Mouse (Mus musculus): Measurements from ENCODE around the gene Dock9. TPM values are rescaled to one million over a fixed set of nuclear protein-coding genes. Genes with fewer than 3 reads are reported as not detected.
"Not testable (repeated sequence)": the region's sequence is repeated elsewhere in the genome, so short reads cannot be mapped to it uniquely, and the experiment has no call there.

Dock9 gene
- total and polyA plus RNA-seq, 3 experiments = 9.3 to 12.2 (median 10.3) TPM

DNA sequence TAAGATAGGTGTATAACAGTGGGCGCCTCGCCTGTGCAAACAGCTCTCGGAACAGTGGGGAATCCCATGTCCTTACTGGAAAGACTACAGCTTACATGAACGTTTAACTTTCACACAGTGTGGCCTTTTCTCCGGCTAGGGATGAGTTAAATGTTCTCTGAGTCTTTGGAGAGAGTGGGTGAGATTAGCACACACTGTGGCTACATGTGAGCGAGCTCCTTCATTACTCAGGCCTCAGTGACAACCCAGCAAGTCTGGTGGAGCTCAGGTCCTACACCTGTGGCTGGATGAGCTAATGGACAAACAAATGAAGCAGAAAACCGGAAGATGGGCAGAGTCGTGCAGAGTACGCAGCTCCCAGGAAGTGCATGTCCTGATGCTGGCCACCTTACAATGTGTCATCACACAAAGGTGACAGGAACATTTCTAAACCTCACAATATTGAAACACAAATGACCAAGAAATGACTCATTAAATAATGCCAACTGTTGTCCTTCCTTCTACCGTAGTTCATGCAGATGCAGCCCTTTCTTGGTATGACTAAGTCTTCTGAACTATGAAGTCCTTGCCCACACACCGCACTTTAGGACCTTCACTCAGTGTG, 103.5 kb downstream of the Dock9 start:
- no peak overlapping the region; the same call in 1 of the 2 replicates for H3K9ac ChIP-seq (ENCODE audit: insufficient read depth, low read depth)
- in situ Hi-C loops (cut with MboI; ENCODE audit: low pct_ligation_motif_present, low pct_unique_long_range_greater_than_20kb, low sequenced_read_pairs) (no loop called here), dilution Hi-C loops (cut with MboI; ENCODE audit: extremely low pct_ligation_motif_present, extremely low pct_unique_long_range_greater_than_20kb, low sequenced_read_pairs) (no loop called here)

DNA sequence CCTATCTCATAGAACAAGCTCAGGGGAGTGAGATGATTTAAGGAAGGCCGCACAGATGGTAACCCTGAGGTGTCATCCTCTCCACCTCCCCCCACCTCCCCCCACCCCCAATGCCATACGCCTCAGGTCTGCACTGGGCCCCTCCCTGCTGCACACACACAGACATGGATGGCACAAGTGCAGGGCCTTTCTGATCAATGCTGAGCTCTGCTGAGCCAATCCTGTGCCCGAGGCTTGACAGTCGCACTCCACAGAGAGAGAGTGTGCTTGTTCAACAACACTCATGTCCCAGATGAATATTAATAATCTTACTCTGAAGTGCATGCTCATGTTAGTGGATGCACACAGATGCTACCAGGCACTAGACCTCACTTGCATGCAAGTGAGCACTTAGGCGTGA, 108.0 kb downstream of the Dock9 start:
- in situ Hi-C loops (cut with MboI; ENCODE audit: low pct_ligation_motif_present, low pct_unique_long_range_greater_than_20kb, low sequenced_read_pairs) = not testable (repeated sequence)

More for the DNA sequence above, 103.5 kb downstream of the Dock9 start:
- no peak for TF ChIP-seq ZNF384 (IDR thresholded peaks at IDR 0.05; ENCODE audit: low read depth, low read length)
- TF ChIP-seq BHLHE40 (IDR thresholded peaks at IDR 0.05; ENCODE audit: low read depth, low read length) = peak; percentile 64
- TF ChIP-seq ZKSCAN1 (IDR thresholded peaks at IDR 0.05; ENCODE audit: borderline replicate concordance, low read depth, low read length) = peak; percentile 93
- TF ChIP-seq TBP (conservative IDR thresholded peaks at IDR 0.05; ENCODE audit: low read depth, low read length) = peak; percentile 58; the same call in 1 of the 2 replicates
- peak; percentile 67 for TF ChIP-seq ETS1 (conservative IDR thresholded peaks at IDR 0.05; ENCODE audit: low read depth, low read length)
- TF ChIP-seq ELF1 (IDR thresholded peaks at IDR 0.05; ENCODE audit: low read depth, low read length) = peak; percentile 83
- TF ChIP-seq MXI1 (IDR thresholded peaks at IDR 0.05; ENCODE audit: low read depth, low read length) = no peak
- TF ChIP-seq ZC3H11A (IDR thresholded peaks at IDR 0.05; ENCODE audit: low read depth, low read length) = no peak
- no peak for TF ChIP-seq MAFK (IDR thresholded peaks at IDR 0.05; ENCODE audit: insufficient replicate concordance, low read length)
- TF ChIP-seq E2F4 (IDR thresholded peaks at IDR 0.05; ENCODE audit: insufficient replicate concordance, low read depth, low read length) = no peak
- TF ChIP-seq JUN (IDR thresholded peaks at IDR 0.05; ENCODE audit: insufficient read depth, low read depth, low read length) = peak; percentile 69
- TF ChIP-seq NELFE (IDR thresholded peaks at IDR 0.05; ENCODE audit: low read depth, low read length) = no peak
- TF ChIP-seq JUND (conservative IDR thresholded peaks at IDR 0.05; ENCODE audit: low read depth, low read length) = peak; percentile 91
- no peak for TF ChIP-seq MAX (IDR thresholded peaks at IDR 0.05; ENCODE audit: low read length)
- TF ChIP-seq UBTF (IDR thresholded peaks at IDR 0.05; ENCODE audit: low read depth, low read length) = no peak
- peak; percentile 59 for TF ChIP-seq MEF2A (IDR thresholded peaks at IDR 0.05; ENCODE audit: borderline replicate concordance, low read depth, low read length)
- TF ChIP-seq RCOR1 (conservative IDR thresholded peaks at IDR 0.05; ENCODE audit: low read depth, low read length) = no peak
- TF ChIP-seq CTCF (conservative IDR thresholded peaks at IDR 0.05 in 1 of 2, IDR thresholded peaks at IDR 0.05 in 1 of 2; ENCODE audit: low read depth in 2 of 2, low read length in 2 of 2) = no peak
- TF ChIP-seq CHD2 (IDR thresholded peaks at IDR 0.05; ENCODE audit: low read length) = no peak
- TF ChIP-seq EP300 (IDR thresholded peaks at IDR 0.05; ENCODE audit: low read length) = peak; percentile 64
- TF ChIP-seq PAX5 (IDR thresholded peaks at IDR 0.05; ENCODE audit: low read length) = no peak
- peak; percentile 91 for TF ChIP-seq IRF4 (IDR thresholded peaks at IDR 0.05; ENCODE audit: low read depth, low read length)
- no peak for TF ChIP-seq CHD1 (IDR thresholded peaks at IDR 0.05; ENCODE audit: low read depth, low read length)
- no peak for TF ChIP-seq USF1 (IDR thresholded peaks at IDR 0.05; ENCODE audit: low read depth, low read length)
- TF ChIP-seq USF2 (conservative IDR thresholded peaks at IDR 0.05; ENCODE audit: low read depth, low read length) = no peak
- peak; percentile 47 for TF ChIP-seq POLR2A (IDR thresholded peaks at IDR 0.05; ENCODE audit: low read depth, low read length)
- TF ChIP-seq HCFC1 (IDR thresholded peaks at IDR 0.05; ENCODE audit: low read depth, low read length) = no peak
- TF ChIP-seq SMC3 (IDR thresholded peaks at IDR 0.05; ENCODE audit: low read depth, low read length) = no peak
- TF ChIP-seq GABPA (IDR thresholded peaks at IDR 0.05; ENCODE audit: insufficient replicate concordance, low read depth, low read length) = no peak
- no peak for TF ChIP-seq MAZ (IDR thresholded peaks at IDR 0.05; ENCODE audit: low read depth, low read length)
- TF ChIP-seq MYC (IDR thresholded peaks at IDR 0.05; ENCODE audit: low read depth, low read length) = 0 out of 2 replicates have a peak, but pooled peaks have one; percentile 29
- TF ChIP-seq TCF12 (IDR thresholded peaks at IDR 0.05; ENCODE audit: low read depth, low read length) = peak; percentile 52; the same call in 1 of the 2 replicates
- TF ChIP-seq POLR2AphosphoS2 (IDR thresholded peaks at IDR 0.05; ENCODE audit: low read depth, low read length) = no peak
- peak; percentile 45; the same call in 1 of the 2 replicates for TF ChIP-seq SIN3A (IDR thresholded peaks at IDR 0.05; ENCODE audit: low read length)
- TF ChIP-seq KAT2A (IDR thresholded peaks at IDR 0.05; ENCODE audit: insufficient replicate concordance, low read length) = 0 out of 2 replicates have a peak, but pooled peaks have one; percentile 36
- no peak for TF ChIP-seq ZMIZ1 (IDR thresholded peaks at IDR 0.05; ENCODE audit: low read depth, low read length)
- no peak for TF ChIP-seq NRF1 (IDR thresholded peaks at IDR 0.05; ENCODE audit: low read depth, low read length)
- TF ChIP-seq RAD21 (IDR thresholded peaks at IDR 0.05; ENCODE audit: low read depth, low read length) = no peak; the same call in 1 of the 2 replicates
- Histone ChIP-seq H3K9me3 (replicated peaks; ENCODE audit: low read length) (no peaks in the 10 kb centered on the region), H3K4me2 (ENCODE audit: insufficient read depth, low read depth, poor library complexity, severe bottlenecking) (peak overlapping the region; percentile 76), H3K36me3 (replicated peaks in 1 of 2; ENCODE audit: control insufficient read depth in 1 of 2, insufficient read depth in 1 of 2, low read length in 1 of 2) (peaks cover 0 to 3% of the 10 kb centered on the region in 2 experiments), H3K4me1 (ENCODE audit: control insufficient read depth in 1 of 2, insufficient read depth in 2 of 2) (peaks cover 31 to 65% of the 10 kb centered on the region in 2 experiments), H3K79me2 (replicated peaks; ENCODE audit: control insufficient read depth, extremely low read depth, insufficient read depth, poor library complexity, severe bottlenecking) (no peaks in the 10 kb centered on the region; the same call in 1 of the 2 replicates), H3K27me3 (replicated peaks) (no peaks in the 10 kb centered on the region), H3K4me3 (replicated peaks in 1 of 3; ENCODE audit: low read depth in 2 of 3, low read length in 2 of 3, poor library complexity in 1 of 3) (peak overlapping the region in 1 of 3 experiments; percentile 2), H3K27ac (ENCODE audit: insufficient read depth, low read depth) (peak overlapping the region; percentile 75)
- DNase-seq (ENCODE audit: extremely low read depth) = peak; percentile 54

More for the DNA sequence above, 108.0 kb downstream of the Dock9 start:
- dilution Hi-C loops (cut with MboI; ENCODE audit: extremely low pct_ligation_motif_present, extremely low pct_unique_long_range_greater_than_20kb, low sequenced_read_pairs); H3K4me2 ChIP-seq (ENCODE audit: insufficient read depth, low read depth, poor library complexity, severe bottlenecking); DNase-seq (ENCODE audit: extremely low read depth); H3K4me3 ChIP-seq (replicated peaks in 1 of 3; ENCODE audit: low read depth in 2 of 3, low read length in 2 of 3, poor library complexity in 1 of 3); H3K79me2 ChIP-seq (replicated peaks; ENCODE audit: control insufficient read depth, extremely low read depth, insufficient read depth, poor library complexity, severe bottlenecking); H3K9me3 ChIP-seq (replicated peaks; ENCODE audit: low read length); H3K9ac ChIP-seq (ENCODE audit: insufficient read depth, low read depth); H3K27ac ChIP-seq (ENCODE audit: insufficient read depth, low read depth); H3K27me3 ChIP-seq (replicated peaks): not testable (repeated sequence)
- Histone ChIP-seq H3K36me3 (replicated peaks in 1 of 2; ENCODE audit: control insufficient read depth in 1 of 2, insufficient read depth in 1 of 2, low read length in 1 of 2) (peaks cover 0 to 12% of the 10 kb centered on the region in 2 experiments), H3K4me1 (ENCODE audit: control insufficient read depth in 1 of 2, insufficient read depth in 2 of 2) (peaks cover 22 to 52% of the 10 kb centered on the region in 2 experiments)

Data from CH12.LX (cell line).